Mouse (Mus musculus) thymus, postnatal 4 days (tissue): Measurements from ENCODE around the gene Klf13.

ENCODE experiments used
- DNase-seq: peaks from one replicate; pipeline ENCODE4 v3.0.0; 2021

Gene Klf13

GRCm38 (mm10) chr7:63938914-63939396 lies at the start of gene Klf13:
Gene Klf13 (minus strand): TSS chr7:63938915.
- DNase-seq: peak; percentile 97

DNA sequence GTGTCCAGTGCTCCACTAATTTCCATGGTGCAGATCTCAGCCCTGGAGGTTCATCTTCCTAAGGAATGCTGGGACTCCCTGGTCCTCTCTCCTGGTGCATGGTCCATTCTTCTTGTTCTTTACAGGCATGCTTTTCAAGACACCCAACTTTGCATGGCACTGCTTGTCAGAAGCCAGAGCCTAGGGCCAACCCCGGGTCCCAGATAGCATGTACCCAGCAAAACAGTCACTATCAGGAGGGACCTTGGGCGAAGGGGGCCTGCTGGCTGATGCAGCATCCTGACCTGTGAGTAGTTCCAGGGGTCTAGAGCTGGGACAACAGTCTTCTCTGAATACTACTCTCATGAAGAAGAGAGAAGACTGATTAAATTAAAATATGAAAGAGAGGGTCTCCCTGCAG lies 49.7 kb upstream of the Klf13 start:
- DNase-seq: no peak

- peak; percentile 86 for DNase-seq
These were observed 47.9 kb upstream of the Klf13 start for GRCm38 (mm10) chr7:63986407-63987182.

DNA sequence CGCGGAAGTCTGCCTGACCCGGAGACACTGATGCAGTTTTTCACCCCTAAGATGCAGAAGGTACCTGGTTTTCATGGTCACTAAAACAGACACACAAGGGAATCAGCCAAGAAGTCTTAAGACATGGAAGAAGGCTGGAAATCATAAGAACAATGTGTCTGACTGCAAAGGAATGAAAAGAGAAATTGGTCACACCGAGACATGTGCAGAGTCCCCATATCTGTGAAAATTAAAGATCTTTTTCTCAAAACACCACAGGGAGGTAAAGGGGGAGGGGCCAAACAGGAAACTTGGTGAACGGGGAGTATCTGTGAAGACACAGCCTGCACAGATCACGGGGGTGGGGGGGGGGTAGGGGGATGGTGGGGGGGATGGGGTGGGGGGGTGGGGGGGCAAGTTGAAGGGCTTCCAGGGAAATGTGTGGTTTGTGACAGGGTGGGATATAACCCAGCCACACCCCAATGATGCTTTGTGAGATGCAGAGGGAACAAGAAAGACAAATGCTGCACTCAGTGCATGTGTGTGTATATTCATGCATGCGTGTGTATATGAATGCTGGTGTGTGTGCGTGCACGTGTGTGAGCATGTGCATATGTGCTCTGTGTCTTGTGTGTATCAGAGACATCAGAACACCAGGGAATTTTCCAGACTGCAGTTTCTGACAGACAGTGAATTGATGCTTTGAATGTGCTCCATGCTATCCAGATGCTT lies 47.1 kb upstream of the Klf13 start:
- peak; percentile 66 for DNase-seq

GRCm38 (mm10) chr7:63985266-63985665 lies 46.6 kb upstream of the Klf13 start:
- DNase-seq: peak; percentile 54

GRCm38 (mm10) chr7:63984329-63984728 lies 45.6 kb upstream of the Klf13 start:
- DNase-seq: peak; percentile 78

GRCm38 (mm10) chr7:63977631-63978030 lies 38.9 kb upstream of the Klf13 start:
- DNase-seq: no peak

DNA sequence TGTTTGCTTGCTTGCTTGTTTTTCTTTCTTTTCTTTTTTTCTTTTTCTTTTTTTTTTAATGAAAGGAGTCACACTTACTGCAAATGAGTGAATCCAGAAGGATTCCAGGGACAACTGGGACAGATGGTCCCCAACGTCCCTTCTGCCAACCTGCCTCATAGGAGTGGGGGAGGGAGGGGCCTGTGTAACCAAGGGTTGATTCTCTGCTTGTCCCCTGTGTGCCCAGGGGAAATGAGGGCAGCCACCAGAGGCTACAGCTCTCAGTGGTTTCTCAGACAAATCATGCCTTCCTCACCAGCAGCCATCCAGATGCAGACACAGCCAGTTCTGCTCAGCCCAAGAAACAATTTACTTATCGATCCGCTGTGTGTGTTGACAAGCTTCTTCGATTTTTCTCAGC lies 32.3 kb upstream of the Klf13 start:
- DNase-seq: no peak

- DNase-seq: no peak
These were observed 31.2 kb upstream of the Klf13 start for GRCm38 (mm10) chr7:63969941-63970340.

GRCm38 (mm10) chr7:63965635-63966418 lies 27.1 kb upstream of the Klf13 start:
- peak; percentile 44 for DNase-seq

DNA sequence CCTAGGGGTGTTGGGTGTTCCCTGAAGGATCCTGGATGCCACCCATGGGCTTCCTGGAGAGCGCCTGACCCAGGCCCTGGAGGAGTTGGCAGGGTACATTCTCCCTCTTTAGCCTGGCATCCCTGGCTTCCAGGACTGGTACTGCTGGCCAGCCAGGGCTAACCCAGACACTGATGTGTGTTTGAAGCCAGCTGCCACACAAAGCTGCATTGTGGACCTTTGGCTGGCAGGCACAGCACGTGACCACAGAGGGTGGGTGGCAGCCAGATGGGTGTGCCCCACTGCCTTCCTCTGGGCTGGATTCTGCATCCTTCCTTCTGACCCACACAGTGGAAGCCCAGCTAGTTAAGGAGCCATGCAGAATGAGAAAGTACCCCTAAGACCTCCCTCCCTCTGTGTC lies 26.4 kb upstream of the Klf13 start:
- DNase-seq: peak; percentile 56

- peak; percentile 59 for DNase-seq
These were observed 25.4 kb upstream of the Klf13 start for GRCm38 (mm10) chr7:63964121-63964520.

DNA sequence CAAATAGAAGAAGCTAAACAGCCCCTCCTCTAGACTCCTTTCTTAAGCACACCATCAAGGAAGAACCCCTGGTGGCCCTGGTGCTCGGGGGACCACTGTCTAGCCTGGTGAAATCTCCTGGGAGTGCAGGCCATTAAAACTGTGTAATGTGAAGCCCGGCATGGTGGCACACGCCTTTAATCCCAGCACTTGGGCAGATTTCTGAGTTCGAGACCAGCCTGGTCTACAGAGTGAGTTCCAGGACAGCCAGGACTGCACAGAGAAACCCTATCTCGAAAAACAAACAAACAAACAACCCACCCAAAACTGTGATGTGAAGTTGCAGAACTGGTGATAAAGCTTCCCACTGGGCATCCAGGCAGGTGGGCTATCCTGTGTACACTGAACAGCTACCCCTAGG lies 24.9 kb upstream of the Klf13 start:
- DNase-seq: no peak

DNA sequence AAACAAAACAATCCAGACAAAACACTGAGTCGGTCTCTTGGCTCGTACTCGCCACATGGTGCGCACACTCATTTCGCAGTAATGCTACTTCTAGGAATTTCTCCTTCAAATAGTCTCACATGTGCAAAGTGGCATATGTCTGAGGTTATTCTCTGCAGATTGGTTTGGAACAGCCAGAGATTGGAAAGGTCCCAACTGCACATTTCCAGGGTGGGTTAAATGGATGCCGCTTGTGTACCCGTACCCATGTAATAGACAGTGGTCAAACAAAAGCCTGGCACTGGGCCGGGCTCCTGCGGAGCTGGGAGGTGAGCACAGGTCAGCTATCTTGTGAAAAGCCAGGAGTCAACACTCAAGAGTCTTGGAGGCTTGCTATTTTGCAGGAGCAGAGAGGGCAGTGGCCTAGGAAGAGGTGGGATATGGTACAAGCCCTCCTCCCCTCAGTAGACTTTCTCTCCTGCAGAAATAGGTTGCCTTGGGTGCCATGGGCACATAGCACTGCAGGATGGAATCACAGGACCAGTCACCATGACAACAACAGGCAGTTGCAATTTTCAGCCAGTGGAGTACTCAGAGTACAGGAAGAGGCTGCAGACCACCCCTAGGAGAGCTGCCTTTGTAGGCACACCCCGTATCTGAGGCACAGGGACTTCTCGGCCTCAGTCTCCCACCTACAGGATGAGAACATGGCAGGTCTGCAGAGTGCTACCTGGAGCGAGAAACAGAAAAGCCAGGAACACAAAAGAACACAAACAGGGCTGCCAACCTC lies 19.3 kb upstream of the Klf13 start:
- peak; percentile 33 for DNase-seq

DNA sequence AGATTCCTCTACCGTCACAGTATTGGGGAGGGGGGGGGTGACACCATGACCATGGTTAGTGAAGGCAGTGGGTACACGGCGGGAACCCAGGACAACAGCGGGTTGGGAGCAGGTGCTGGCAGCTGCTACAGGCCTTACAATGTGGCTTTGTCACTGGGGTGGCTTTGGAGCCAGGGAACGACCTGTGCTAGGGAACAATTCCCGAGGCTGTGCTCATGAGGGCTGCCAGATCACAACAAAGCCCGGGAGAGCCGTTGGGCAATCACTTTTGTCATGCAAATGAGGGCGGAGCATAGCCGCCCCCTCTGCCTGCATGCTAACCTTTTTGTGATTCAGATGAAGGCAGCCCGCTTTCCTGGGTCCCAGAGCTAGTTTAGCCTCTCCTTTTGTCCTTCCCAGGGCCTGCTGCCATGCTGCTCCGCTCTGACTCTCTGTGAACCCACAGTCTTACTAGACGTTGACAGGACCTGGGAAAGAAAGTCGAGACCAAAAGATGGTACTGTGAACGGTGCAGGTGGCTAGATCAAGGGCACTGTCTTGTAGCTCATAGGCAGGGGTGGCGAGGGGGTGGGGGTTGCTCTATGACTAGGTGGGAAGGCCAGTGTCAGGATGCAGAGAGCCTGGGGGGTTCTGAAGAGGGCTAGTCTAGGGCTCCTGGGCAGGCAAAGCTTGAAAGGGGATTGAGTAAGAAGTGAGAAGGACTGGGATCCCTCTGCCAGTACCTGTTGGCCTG lies 18.4 kb upstream of the Klf13 start:
- peak; percentile 63 for DNase-seq

DNA sequence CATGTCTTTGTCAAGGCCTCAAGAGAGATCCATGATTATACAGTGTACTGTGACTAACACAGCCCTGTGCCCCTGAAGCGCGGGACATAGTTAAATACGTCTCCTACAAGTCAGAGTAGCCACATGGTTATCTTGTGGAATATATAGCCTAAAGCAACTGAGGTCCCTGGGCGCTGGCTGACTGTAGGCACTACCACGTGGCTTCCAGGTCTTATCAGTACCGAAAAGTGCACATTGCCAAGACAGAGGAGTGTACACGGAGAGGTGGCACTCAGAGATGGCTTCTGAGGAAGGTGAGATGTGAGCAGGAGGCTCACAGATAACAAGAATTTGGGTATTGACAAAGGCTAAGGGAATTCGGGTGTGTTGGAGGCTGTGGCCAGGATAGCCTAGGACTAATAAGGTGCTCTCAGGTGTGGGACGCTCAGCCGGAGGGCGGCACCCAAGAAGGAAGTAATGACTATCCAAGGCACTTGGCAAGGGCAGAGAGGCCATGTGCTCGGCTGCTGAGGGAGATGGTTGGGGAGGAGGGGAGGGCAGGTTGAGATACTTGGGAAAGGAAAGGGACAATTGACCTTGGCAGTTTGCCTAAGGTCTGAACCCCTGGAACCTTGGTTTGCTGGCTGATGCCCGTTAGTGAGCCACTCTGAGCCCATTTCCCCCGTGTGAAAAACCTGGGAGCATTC lies 17.6 kb upstream of the Klf13 start:
- peak; percentile 12 for DNase-seq

- DNase-seq: no peak
These were observed 16.7 kb upstream of the Klf13 start for GRCm38 (mm10) chr7:63955440-63955839.

DNA sequence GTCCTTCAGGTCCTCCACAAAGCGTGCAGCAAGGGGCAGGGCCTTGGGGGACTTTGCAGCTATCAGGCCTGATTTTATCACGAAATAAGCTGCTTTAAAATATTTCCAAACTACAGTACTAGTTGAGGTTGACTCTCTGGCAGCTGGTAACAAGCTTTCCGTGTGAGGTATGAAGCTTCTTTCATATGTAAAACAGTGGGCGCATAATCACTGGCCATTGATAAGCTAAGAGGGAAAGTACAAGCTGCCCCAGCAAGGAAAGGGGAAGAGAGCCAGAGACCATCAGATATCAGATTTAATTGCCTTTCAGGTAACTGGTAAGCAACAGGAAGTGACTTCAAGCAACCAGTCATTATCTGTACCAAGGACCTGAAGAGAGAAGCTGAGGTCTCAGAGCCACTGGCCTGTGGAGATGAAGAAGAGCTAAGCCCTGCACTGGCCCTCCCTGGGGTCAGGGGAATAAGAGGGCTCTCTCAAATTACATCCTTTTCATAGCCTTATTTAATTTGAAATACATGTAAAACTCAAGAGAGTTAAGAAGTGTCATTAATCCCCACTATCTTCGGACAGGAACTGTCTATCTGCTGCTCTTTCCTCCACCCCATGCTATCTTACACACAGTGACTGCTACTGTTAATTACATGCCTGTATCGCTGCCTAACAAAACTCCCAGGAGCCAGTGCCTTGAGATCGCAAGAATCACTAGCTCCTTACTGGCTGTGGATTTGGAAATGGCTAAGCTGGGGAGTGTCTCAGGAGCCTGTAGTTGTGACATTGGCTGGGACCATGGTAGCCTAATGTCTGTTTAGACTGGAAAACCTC lies 13.6 kb upstream of the Klf13 start:
- DNase-seq: no peak

- no peak for DNase-seq
These were observed 12.4 kb upstream of the Klf13 start for GRCm38 (mm10) chr7:63950931-63951607.

DNA sequence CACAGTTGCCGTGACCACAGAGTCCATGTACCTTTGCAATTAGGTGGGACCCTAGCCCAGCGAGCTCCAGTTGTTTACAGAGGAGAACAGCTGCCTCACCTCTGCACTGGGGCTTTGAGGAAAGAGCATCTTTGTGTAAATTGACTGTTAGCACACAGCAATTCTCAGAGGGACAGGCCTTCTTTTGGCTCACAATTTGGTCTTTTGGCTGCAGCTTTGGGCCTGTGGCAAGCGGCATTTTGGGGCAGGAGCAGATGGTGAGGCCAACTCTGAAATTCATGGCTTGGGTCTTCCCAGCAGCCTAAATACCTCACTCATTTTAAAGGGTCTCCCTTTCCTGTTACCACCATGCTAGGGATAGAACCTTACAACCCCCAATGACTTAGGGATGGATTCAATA lies 10.5 kb upstream of the Klf13 start:
- no peak for DNase-seq
